Mouse (Mus musculus) CH12.LX (cell line): Measurements from ENCODE around the gene Arl2bp.

ENCODE experiments used
- CTCF ChIP-seq, 2 experiments: IDR thresholded peaks in 1 of 2; conservative IDR thresholded peaks in 1 of 2; 2 replicates each; pipeline ENCODE4 v1.5.1; 2011 to 2012; ENCODE audit warnings: low read depth in 2 of 2, low read length in 2 of 2, improper control_type of control experiment in 1 of 2, inconsistent platforms in 1 of 2, mild to moderate bottlenecking in 1 of 2, moderate library complexity in 1 of 2
- EP300 ChIP-seq: IDR thresholded peaks from 2 replicates; pipeline ENCODE4 v1.6.1; 2011; ENCODE audit warnings: low read length, improper control_type of control experiment
- GABPA ChIP-seq: IDR thresholded peaks from 2 replicates; pipeline ENCODE4 v1.6.1; 2012; ENCODE audit warnings: low read depth, low read length, improper control_type of control experiment, inconsistent platforms; ENCODE audit not compliant: insufficient replicate concordance
- IRF4 ChIP-seq: IDR thresholded peaks from 2 replicates; pipeline ENCODE4 v1.6.1; 2014; ENCODE audit warnings: low read depth, mild to moderate bottlenecking, inconsistent platforms, low read length, improper control_type of control experiment
- JUN ChIP-seq: IDR thresholded peaks from 2 replicates; pipeline ENCODE4 v1.6.1; 2011; ENCODE audit warnings: low read depth, mild to moderate bottlenecking, low read length, improper control_type of control experiment, moderate library complexity; ENCODE audit not compliant: insufficient read depth
- KAT2A ChIP-seq: IDR thresholded peaks from 2 replicates; pipeline ENCODE4 v1.6.1; 2012; ENCODE audit warnings: low read length, improper control_type of control experiment, inconsistent platforms; ENCODE audit not compliant: insufficient replicate concordance
- MAFK ChIP-seq: IDR thresholded peaks from 2 replicates; pipeline ENCODE4 v1.6.1; 2011; ENCODE audit warnings: low read length, improper control_type of control experiment; ENCODE audit not compliant: insufficient replicate concordance
- NELFE ChIP-seq: IDR thresholded peaks from 2 replicates; pipeline ENCODE4 v1.6.1; 2011; ENCODE audit warnings: low read depth, low read length, improper control_type of control experiment
- NRF1 ChIP-seq: IDR thresholded peaks from 2 replicates; pipeline ENCODE4 v1.6.1; 2014; ENCODE audit warnings: low read depth, mild to moderate bottlenecking, inconsistent platforms, low read length, improper control_type of control experiment, moderate library complexity
- PAX5 ChIP-seq: IDR thresholded peaks from 2 replicates; pipeline ENCODE4 v1.6.1; 2012; ENCODE audit warnings: low read length, inconsistent platforms, mixed read lengths
- POLR2A ChIP-seq: IDR thresholded peaks from 2 replicates; pipeline ENCODE4 v1.6.1; 2011; ENCODE audit warnings: low read depth, mild to moderate bottlenecking, improper control_type of control experiment, low read length
- POLR2AphosphoS2 ChIP-seq: IDR thresholded peaks from 2 replicates; pipeline ENCODE4 v1.6.1; 2011; ENCODE audit warnings: low read depth, low read length, improper control_type of control experiment

DNA sequence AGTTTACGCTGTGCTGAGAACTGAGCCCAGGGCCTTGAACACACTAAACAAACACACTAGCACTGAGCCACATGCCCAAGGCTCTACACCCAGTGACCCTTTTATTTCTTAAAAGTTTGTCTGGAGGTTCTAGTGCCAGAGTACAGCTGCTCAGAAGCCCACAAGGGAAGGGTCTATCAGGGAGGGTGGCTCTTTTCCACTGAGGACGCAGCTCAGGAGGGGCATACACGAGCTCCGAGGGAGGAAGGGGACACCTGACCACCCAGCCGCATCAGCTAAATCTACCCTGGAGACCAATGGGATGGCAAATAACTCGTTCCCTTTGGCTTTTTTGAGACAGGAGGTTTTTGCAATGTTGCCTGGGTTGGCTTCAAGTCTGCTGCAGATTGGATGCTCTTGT lies 31.6 kb downstream of the Arl2bp start:
- no peak for TF ChIP-seq KAT2A
- no peak for TF ChIP-seq CTCF (conservative IDR thresholded peaks at IDR 0.05 in 1 of 2, IDR thresholded peaks at IDR 0.05 in 1 of 2; ENCODE audit: low read depth in 2 of 2, low read length in 2 of 2)
- TF ChIP-seq POLR2A: no peak
- no peak for TF ChIP-seq PAX5
- TF ChIP-seq POLR2AphosphoS2: no peak
- no peak for TF ChIP-seq MAFK
- no peak for TF ChIP-seq EP300
- no peak for TF ChIP-seq NRF1
- no peak for TF ChIP-seq NELFE
- TF ChIP-seq JUN: no peak
- no peak for TF ChIP-seq GABPA
- TF ChIP-seq IRF4: no peak
